Mouse (Mus musculus) liver, embryonic 14.5 days (tissue): Measurements from ENCODE around the gene Grhl3. TPM values are rescaled to one million over a fixed set of nuclear protein-coding genes. Genes with fewer than 3 reads are reported as not detected.
"Not testable (repeated sequence)": the region's sequence is repeated elsewhere in the genome, so short reads cannot be mapped to it uniquely, and the experiment has no call there.

Experiments
- ATAC-seq: fragments of 200-750 bp; cut with Nextera tagmentation; 2 replicates; pipeline ENCODE4 v1.8.0; 2017; ENCODE audit warnings: moderate number of reproducible peaks, mild to moderate bottlenecking, moderate library complexity; ENCODE audit not compliant: insufficient read depth
- DNase-seq, 3 experiments: peaks; one replicate each; pipeline ENCODE4 v3.0.0-alpha.2; 2012 to 2013; ENCODE audit warnings: low read depth in 3 of 3, low spot score in 3 of 3
- H3K27ac ChIP-seq: fragments of 300-500 bp; sonication (generic); 2 replicates; pipeline ENCODE4 v1.5.1; 2014; ENCODE audit warnings: moderate library complexity, mild to moderate bottlenecking, control low read depth, inconsistent platforms
- H3K27me3 ChIP-seq: fragments of 300-500 bp; sonication (generic); 2 replicates; pipeline ENCODE4 v1.6.1; 2014; ENCODE audit warnings: mild to moderate bottlenecking, low read length, moderate library complexity; ENCODE audit not compliant: control insufficient read depth, insufficient read depth
- H3K36me3 ChIP-seq: fragments of 300-500 bp; sonication (generic); replicated peaks from 2 replicates; pipeline ENCODE4 v1.6.1; 2014; ENCODE audit warnings: low read depth; ENCODE audit not compliant: control insufficient read depth, insufficient read depth
- H3K4me1 ChIP-seq, 2 experiments: fragments of 200-500 bp in 1 of 2; fragments of 300-500 bp in 1 of 2; sonication (generic) in 1 of 2; replicated peaks; 2 replicates each; pipeline ENCODE4 v1.6.1; 2012 to 2014; ENCODE audit warnings: antibody characterized with exemption in 1 of 2, inconsistent platforms in 1 of 2, low read length in 1 of 2; ENCODE audit not compliant: control insufficient read depth in 2 of 2, insufficient read depth in 2 of 2
- H3K4me2 ChIP-seq: fragments of 300-500 bp; sonication (generic); 2 replicates; pipeline ENCODE4 v1.6.1; 2014; ENCODE audit warnings: low read depth, mild to moderate bottlenecking, control low read depth, moderate library complexity
- H3K4me3 ChIP-seq, 2 experiments: fragments of 200-500 bp in 1 of 2; fragments of 300-500 bp in 1 of 2; sonication (generic) in 1 of 2; 2 replicates each; pipeline ENCODE4 v1.5.1; 2012 to 2014; ENCODE audit warnings: low read depth in 2 of 2, low read length in 2 of 2, mild to moderate bottlenecking in 2 of 2, control low read depth in 1 of 2, inconsistent platforms in 1 of 2, moderate library complexity in 1 of 2; ENCODE audit not compliant: insufficient read depth in 1 of 2
- H3K9ac ChIP-seq: fragments of 300-500 bp; sonication (generic); replicated peaks from 2 replicates; pipeline ENCODE4 v1.6.1; 2014; ENCODE audit warnings: mild to moderate bottlenecking, control low read depth, moderate library complexity
- H3K9me3 ChIP-seq: fragments of 300-500 bp; sonication (generic); 2 replicates; pipeline ENCODE4 v1.6.1; 2016; ENCODE audit warnings: low read length, mixed read lengths; ENCODE audit not compliant: control insufficient read depth
- CTCF ChIP-seq: IDR thresholded peaks from 2 replicates; pipeline ENCODE4 v1.5.1; 2016; ENCODE audit warnings: antibody characterized with exemption, low read depth, control low read depth
- EP300 ChIP-seq: IDR thresholded peaks from 2 replicates; pipeline ENCODE4 v1.6.1; 2016; ENCODE audit warnings: antibody characterized with exemption, low read depth
- WGBS: fragments of 180-500 bp; shearing (Covaris S2); extraction: QIAGEN DNeasy Blood & Tissue Kit; methylation state at CpG from one replicate; pipeline ENCODE4 v1.1.7; 2014; ENCODE audit not compliant: insufficient replicate concordance; 5-methylcytosine and 5-hydroxymethylcytosine counted together
- polyA plus RNA-seq, 2 experiments: library from polyadenylated mRNA; depleted of rRNA in 1 of 2; stranded (reverse) in 1 of 2; unstranded in 1 of 2; fragments of >200 nt; fragmentation: Nextera tagmentation in 1 of 2; extraction: Ambion mirVana in 1 of 2; gene quantifications; 2 replicates each; pipeline versions ENCODE4 v1.2.1 to v1.2.3; 2012 to 2014

Grhl3 gene
- 0.13 and 0.14 TPM in 2 replicates for polyA plus RNA-seq (2012; rRNA removed)
- 0.11 and 0.15 TPM in 2 replicates for polyA plus RNA-seq (2014; fragmentation: Nextera tagmentation; extraction: Ambion mirVana)

- peaks cover 0 to 3% of the 10 kb centered on the region in 2 experiments; a peak in 2 of 4 replicates for H3K4me1 ChIP-seq
- no peak within 1 kb of the TSS for H3K9ac ChIP-seq
- WGBS: 1% methylated on average over 31 of the region's 31 CpGs
- no peak; the same call in 1 of the 2 replicates for TF ChIP-seq CTCF
- H3K4me2 ChIP-seq: peak within 1 kb of the TSS; percentile 3
- H3K4me3 ChIP-seq: no peak within 1 kb of the TSS
- no peak for DNase-seq
- H3K27ac ChIP-seq: no peak within 1 kb of the TSS
- H3K36me3 ChIP-seq: no peaks in the 10 kb centered on the region
- H3K27me3 ChIP-seq: peaks cover 61% of the 10 kb centered on the region
- ATAC-seq: no peak
- no peaks in the 10 kb centered on the region for H3K9me3 ChIP-seq
Measured at GRCm38 (mm10) chr4:135573251-135573808, at the start of gene Grhl3. Grhl3 (minus strand) TSS chr4:135573630.

GRCm38 (mm10) chr4:135622290-135622689 lies 48.9 kb upstream of the Grhl3 start:
- peak overlapping the region; percentile 70 for H3K9ac ChIP-seq
- H3K9me3 ChIP-seq: no peaks in the 10 kb centered on the region
- no peak overlapping the region for H3K4me3 ChIP-seq
- peak overlapping the region; percentile 73; the same call in 1 of the 2 replicates for H3K4me2 ChIP-seq
- DNase-seq (no peak), ATAC-seq (no peak)
- peak overlapping the region; percentile 98 for H3K27ac ChIP-seq
- H3K4me1 ChIP-seq: peaks cover 36 to 38% of the 10 kb centered on the region in 2 experiments
- no peaks in the 10 kb centered on the region; the same call in 1 of the 2 replicates for H3K27me3 ChIP-seq
- no peaks in the 10 kb centered on the region for H3K36me3 ChIP-seq
- TF ChIP-seq CTCF: no peak
- no peak for TF ChIP-seq EP300
- 82% methylated on average over 10 of the region's 10 CpGs for WGBS

- H3K4me2 ChIP-seq: no peak overlapping the region
- no peak overlapping the region for H3K4me3 ChIP-seq
- H3K9ac ChIP-seq: no peak overlapping the region
- no peaks in the 10 kb centered on the region for H3K9me3 ChIP-seq
- no peaks in the 10 kb centered on the region; the same call in 1 of the 2 replicates for H3K27me3 ChIP-seq
- H3K36me3 ChIP-seq: no peaks in the 10 kb centered on the region
- 78% methylated on average over 3 of the region's 3 CpGs for WGBS
- ATAC-seq: no peak
- DNase-seq: no peak
- no peak overlapping the region for H3K27ac ChIP-seq
- H3K4me1 ChIP-seq: peaks cover 36 to 40% of the 10 kb centered on the region in 2 experiments
- TF ChIP-seq EP300: no peak
- TF ChIP-seq CTCF: peak; percentile 30; the same call in 1 of the 2 replicates
Measured at GRCm38 (mm10) chr4:135620461-135620860, 47.0 kb upstream of the Grhl3 start.

- no peaks in the 10 kb centered on the region; the same call in 1 of the 2 replicates for H3K27me3 ChIP-seq
- no peak overlapping the region for H3K4me2 ChIP-seq
- H3K36me3 ChIP-seq: no peaks in the 10 kb centered on the region
- H3K4me3 ChIP-seq: no peak overlapping the region
- H3K4me1 ChIP-seq: peaks cover 19 to 27% of the 10 kb centered on the region in 2 experiments
- 14% methylated on average over 15 of the region's 16 CpGs for WGBS
- no peaks in the 10 kb centered on the region for H3K9me3 ChIP-seq
- ATAC-seq (no peak), DNase-seq (no peak)
- H3K27ac ChIP-seq: no peak overlapping the region
- H3K9ac ChIP-seq: no peak overlapping the region
- TF ChIP-seq EP300 (no peak), CTCF (peak; percentile 7; the same call in 1 of the 2 replicates)
Measured at GRCm38 (mm10) chr4:135617783-135618470, 44.5 kb upstream of the Grhl3 start.

GRCm38 (mm10) chr4:135617038-135617437 lies 43.6 kb upstream of the Grhl3 start:
- no peak overlapping the region for H3K4me2 ChIP-seq
- 38% methylated on average over 4 of the region's 4 CpGs for WGBS

GRCm38 (mm10) chr4:135615307-135615706 lies 41.9 kb upstream of the Grhl3 start:
- H3K9me3 ChIP-seq, DNase-seq, H3K4me2 ChIP-seq, H3K4me3 ChIP-seq, H3K4me1 ChIP-seq, H3K9ac ChIP-seq, H3K27ac ChIP-seq, H3K27me3 ChIP-seq, ATAC-seq, H3K36me3 ChIP-seq: not testable (repeated sequence)
- WGBS: 66% methylated on average over 5 of the region's 5 CpGs

More at GRCm38 (mm10) chr4:135617038-135617437, 43.6 kb upstream of the Grhl3 start:
- Histone ChIP-seq H3K4me1 (peaks cover 10 to 19% of the 10 kb centered on the region in 2 experiments), H3K9me3 (no peaks in the 10 kb centered on the region), H3K27me3 (no peaks in the 10 kb centered on the region; the same call in 1 of the 2 replicates), H3K9ac (no peak overlapping the region), H3K4me3 (no peak overlapping the region), H3K27ac (no peak overlapping the region), H3K36me3 (no peaks in the 10 kb centered on the region)
- DNase-seq (no peak), ATAC-seq (no peak)
- TF ChIP-seq CTCF (peak; percentile 25; the same call in 1 of the 2 replicates), EP300 (no peak)
